Mouse (Mus musculus) CD8-positive naive resting alpha-beta T cell, adult 2 months (primary cell): ENCODE results near the gene Apol7b.

Experiments used
- DNase-seq, 2 experiments: peaks; one replicate each; pipeline ENCODE4 v3.0.0; 2022; ENCODE audit warnings: low read depth in 2 of 2, low spot score in 2 of 2

The Apol7b gene

DNA sequence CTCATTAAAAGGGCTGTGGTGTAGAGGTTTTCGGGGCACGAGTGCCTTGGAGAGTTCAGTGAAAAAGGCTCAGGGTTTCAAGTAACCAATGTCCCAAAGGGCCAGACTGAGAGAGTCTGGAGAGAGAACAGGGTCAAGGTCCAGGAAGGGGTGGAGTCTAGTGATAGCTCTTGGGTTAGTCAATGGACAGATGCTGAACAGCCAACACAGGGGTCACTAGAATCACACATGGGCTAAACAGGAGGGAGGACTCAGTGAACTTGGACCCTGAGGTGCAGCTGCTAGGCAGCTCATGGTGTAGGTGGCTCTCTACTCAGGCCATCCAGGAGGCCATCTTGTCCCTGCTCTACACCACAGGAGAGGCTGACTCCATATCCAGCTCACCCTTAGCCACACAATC, 59.8 kb downstream of the Apol7b start:
- no peak for DNase-seq

DNA sequence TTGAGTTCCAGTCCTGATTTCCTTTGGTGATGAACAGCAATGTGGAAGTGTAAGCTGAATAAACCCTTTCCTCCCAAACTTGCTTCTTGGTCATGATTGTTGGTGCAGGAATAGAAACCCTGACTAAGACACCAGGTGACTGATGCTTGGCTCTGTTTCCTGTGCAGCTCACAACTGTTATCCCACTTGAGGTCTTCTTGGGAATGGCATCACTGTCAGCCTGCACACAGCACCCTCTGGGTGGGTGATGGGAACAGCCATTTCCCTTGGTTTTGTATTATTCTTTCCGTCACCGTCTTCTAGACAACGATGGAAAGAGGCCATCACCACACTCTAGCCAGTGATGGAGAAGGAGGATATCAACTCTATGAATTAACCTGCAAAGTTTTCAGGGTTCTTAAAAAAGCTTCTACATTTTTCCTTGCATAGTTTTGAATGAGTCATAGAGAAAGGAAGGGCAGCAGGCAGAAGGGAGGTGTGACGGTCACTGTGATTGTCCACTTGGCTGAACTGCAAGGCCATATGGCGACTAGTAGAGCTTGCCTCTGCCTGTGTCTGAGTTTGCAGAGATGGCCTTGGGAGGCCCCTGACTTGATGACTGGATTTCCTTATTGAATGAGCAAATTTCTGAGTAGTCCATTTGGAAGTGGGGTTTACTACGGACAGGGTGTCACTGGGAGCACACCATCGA, 62.8 kb downstream of the Apol7b start:
- no peak for DNase-seq

GRCm38 (mm10) chr15:77382880-77383279, 64.4 kb downstream of the Apol7b start:
- DNase-seq: no peak

- DNase-seq: no peak
Measured at GRCm38 (mm10) chr15:77382271-77382850, 64.9 kb downstream of the Apol7b start.

GRCm38 (mm10) chr15:77381481-77381880, 65.8 kb downstream of the Apol7b start:
- DNase-seq: no peak

- no peak for DNase-seq
Measured at GRCm38 (mm10) chr15:77379921-77380320, 67.4 kb downstream of the Apol7b start.

- no peak for DNase-seq
Measured at GRCm38 (mm10) chr15:77377419-77377818, 69.9 kb downstream of the Apol7b start.

DNA sequence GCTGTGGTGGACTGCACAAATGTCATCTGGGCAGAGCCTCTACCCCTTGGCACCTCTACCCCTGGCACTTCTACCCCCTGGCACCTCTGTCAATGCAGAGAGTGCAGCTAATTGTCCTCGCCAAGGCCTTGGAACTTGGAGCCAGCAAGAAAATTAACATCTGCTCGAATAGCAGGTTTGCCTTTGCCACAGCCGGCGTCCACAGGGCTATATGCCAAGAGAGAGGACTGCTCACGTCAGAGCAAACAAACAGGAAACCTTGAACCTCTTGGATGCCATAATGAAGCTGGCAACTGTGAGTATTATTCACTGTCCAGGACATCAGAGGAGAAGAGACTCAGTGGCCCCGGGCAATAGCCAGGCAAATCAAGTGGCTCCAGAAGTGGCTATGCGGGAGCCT, 70.4 kb downstream of the Apol7b start:
- DNase-seq: no peak
